Mouse (Mus musculus) thymus, adult 2 months (tissue): ENCODE results near the gene Numa1. TPM values are rescaled to one million over a fixed set of nuclear protein-coding genes. Genes with fewer than 3 reads are reported as not detected.

Experiments used
- DNase-seq: peaks from one replicate; pipeline ENCODE4 v3.0.0; 2021
- H3K27ac ChIP-seq: fragments of 200-500 bp; 2 replicates; pipeline ENCODE4 v1.5.1; 2012; ENCODE audit warnings: low read length, control low read depth; ENCODE audit not compliant: control insufficient read depth, insufficient read depth
- H3K27me3 ChIP-seq: fragments of 200-500 bp; 2 replicates; pipeline ENCODE4 v1.6.1; 2012; ENCODE audit warnings: mild to moderate bottlenecking, low read length, moderate library complexity, mixed read lengths; ENCODE audit not compliant: control insufficient read depth, insufficient read depth
- H3K36me3 ChIP-seq: fragments of 200-500 bp; 2 replicates; pipeline ENCODE4 v1.6.1; 2012; ENCODE audit warnings: mild to moderate bottlenecking, low read length, moderate library complexity; ENCODE audit not compliant: control insufficient read depth, insufficient read depth
- H3K4me1 ChIP-seq: fragments of 200-500 bp; replicated peaks from 2 replicates; pipeline ENCODE4 v1.6.1; 2012; ENCODE audit warnings: low read length; ENCODE audit not compliant: control insufficient read depth, insufficient read depth
- H3K4me3 ChIP-seq: fragments of 200-500 bp; 2 replicates; pipeline ENCODE4 v1.5.1; 2012; ENCODE audit warnings: mild to moderate bottlenecking, low read length, control low read depth, moderate library complexity; ENCODE audit not compliant: control insufficient read depth, insufficient read depth
- CTCF ChIP-seq: fragments of 200-500 bp; IDR thresholded peaks from 2 replicates; pipeline ENCODE4 v1.5.1; 2012; ENCODE audit warnings: mild to moderate bottlenecking, control low read depth, low read length, moderate library complexity, borderline replicate concordance; ENCODE audit not compliant: control insufficient read depth, poor library complexity, insufficient read depth; ENCODE audit errors: extremely low read depth
- POLR2A ChIP-seq: fragments of 200-500 bp; IDR thresholded peaks from 2 replicates; pipeline ENCODE4 v1.6.1; 2012; ENCODE audit warnings: mild to moderate bottlenecking, low read length, control low read depth, moderate library complexity; ENCODE audit not compliant: control insufficient read depth, poor library complexity, insufficient read depth; ENCODE audit errors: extremely low read depth
- WGBS: fragments of 180-500 bp; shearing (Covaris S2); methylation state at CpG from one replicate; pipeline ENCODE4 v1.1.7; 2018; 5-methylcytosine and 5-hydroxymethylcytosine counted together
- polyA plus RNA-seq: library from polyadenylated mRNA; depleted of rRNA; stranded (reverse); fragments of >200 nt; gene quantifications from 2 replicates; pipeline ENCODE4 v1.2.3, GENCODE M21; 2012

The Numa1 gene
- polyA plus RNA-seq, 1 experiment = 166 TPM

DNA sequence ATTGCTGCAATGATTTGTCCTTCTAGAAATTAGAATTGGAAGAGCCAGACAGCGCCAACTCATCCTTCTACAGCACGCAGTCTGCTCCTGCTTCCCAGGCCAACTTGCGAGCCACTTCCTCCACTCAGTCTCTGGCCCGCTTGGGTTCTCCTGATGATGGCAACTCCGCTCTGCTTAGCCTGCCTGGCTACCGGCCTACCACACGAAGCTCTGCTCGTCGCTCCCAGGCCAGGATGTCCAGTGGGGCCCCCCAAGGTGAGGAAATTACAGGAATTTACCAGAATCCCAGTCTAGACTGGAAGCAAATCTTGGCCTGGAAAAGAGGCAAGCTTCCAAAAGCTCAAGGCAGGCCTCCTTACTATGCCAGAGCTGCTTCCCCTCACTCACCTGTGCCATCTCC lies 77.9 kb downstream of the Numa1 start:
- peaks cover 99% of the 10 kb centered on the region for H3K36me3 ChIP-seq

DNA sequence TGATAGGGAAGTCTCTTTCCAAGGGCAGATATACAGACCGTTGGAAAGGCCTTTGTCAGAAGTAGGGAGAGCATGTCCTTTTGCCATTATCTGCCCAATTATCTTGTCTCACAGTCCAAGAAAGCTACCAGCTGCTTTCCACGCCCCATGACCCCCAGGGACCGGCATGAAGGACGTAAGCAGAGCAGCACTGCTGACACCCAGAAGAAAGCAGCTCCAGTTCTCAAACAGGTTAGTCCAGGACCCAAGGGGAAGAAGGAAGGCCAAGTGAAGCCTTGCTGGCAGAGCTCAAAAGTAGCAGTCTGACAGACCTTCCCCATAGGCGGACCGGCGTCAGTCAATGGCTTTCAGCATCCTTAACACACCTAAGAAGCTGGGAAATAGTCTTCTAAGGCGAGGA lies 79.5 kb downstream of the Numa1 start:
- H3K4me3 ChIP-seq = no peak overlapping the region
- no peak for DNase-seq
- TF ChIP-seq POLR2A (no peak), CTCF (no peak)
- no peak overlapping the region for H3K27ac ChIP-seq
- H3K36me3 ChIP-seq = peaks cover 83% of the 10 kb centered on the region
- no peaks in the 10 kb centered on the region for H3K4me1 ChIP-seq
- H3K27me3 ChIP-seq = no peaks in the 10 kb centered on the region
- 95% methylated on average over 8 of the region's 8 CpGs for WGBS

More for the DNA sequence above, 77.9 kb downstream of the Numa1 start:
- Histone ChIP-seq H3K4me1 (no peaks in the 10 kb centered on the region), H3K27ac (no peak overlapping the region), H3K4me3 (no peak overlapping the region), H3K27me3 (no peaks in the 10 kb centered on the region)
- no peak for TF ChIP-seq POLR2A
- TF ChIP-seq CTCF = no peak
- DNase-seq = no peak
- 96% methylated on average over 9 of the region's 9 CpGs for WGBS

DNA sequence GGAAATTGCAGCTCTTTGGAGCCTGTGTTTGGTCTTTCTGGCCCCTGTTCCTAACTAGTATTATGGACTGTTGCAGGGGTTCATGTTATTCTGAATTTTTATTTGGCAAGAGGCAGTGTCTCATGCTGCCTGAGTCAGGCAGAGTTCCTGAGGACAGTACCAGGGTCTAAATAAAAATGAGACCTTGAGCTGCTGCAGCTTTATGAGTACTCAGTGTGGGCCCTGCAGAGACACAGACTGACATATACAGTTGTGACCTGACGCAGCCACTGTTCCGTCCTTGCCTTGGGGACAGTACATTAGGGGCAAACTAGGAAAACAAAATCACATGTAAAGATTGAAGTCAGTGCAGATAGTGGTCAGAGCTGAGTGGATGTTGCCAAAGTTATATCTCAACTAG lies 81.1 kb downstream of the Numa1 start:
- Histone ChIP-seq H3K27ac (no peak overlapping the region), H3K4me1 (no peaks in the 10 kb centered on the region), H3K4me3 (no peak overlapping the region), H3K36me3 (peaks cover 71% of the 10 kb centered on the region), H3K27me3 (no peaks in the 10 kb centered on the region)
- TF ChIP-seq POLR2A (no peak), CTCF (no peak)
- WGBS = 100% methylated on average over 2 of the region's 2 CpGs
- DNase-seq = no peak

DNA sequence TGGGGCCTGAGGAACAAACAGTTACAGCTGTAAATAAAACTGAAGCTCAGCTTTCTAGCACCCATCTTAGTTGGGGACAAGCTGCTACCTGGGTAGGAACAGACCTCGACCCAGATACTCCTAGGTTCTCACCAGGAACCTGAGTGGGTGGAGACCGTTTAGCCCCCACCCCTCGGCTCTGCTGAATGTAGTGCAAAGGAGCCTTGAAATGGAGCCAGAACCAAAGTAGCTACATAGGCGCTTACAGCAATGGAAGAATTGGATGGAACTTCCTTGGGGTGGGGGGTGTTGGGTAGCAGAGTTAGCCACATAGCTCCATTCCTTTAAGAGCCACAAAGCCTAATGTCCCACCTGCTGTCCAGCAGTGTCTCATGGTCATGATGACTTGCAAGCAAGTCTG lies 83.0 kb downstream of the Numa1 start:
- Histone ChIP-seq H3K36me3 (peaks cover 53% of the 10 kb centered on the region), H3K27ac (peak overlapping the region; percentile 14; the same call in 1 of the 2 replicates), H3K27me3 (no peaks in the 10 kb centered on the region), H3K4me1 (no peaks in the 10 kb centered on the region), H3K4me3 (no peak overlapping the region)
- DNase-seq = no peak
- WGBS = 74% methylated on average over 4 of the region's 4 CpGs
- TF ChIP-seq CTCF (no peak), POLR2A (no peak)

DNA sequence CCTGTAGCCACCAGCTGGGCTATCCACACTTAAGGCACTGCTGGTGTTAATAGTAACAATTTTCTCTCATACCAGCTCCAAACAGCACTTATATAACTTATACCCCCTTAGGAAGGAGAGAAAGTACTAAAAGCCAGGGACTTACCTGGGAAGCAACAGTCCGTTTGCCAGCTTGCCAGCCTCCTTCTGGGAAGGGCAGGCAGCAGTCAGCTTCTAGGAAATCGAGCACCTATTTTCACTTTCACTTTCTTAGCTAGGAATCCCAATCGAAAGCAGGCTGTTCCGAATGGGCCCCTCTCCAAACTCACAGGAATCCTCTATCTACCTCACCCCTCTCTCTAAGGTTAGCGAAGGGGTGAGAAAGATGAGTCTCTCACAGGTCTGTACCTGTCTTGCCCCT lies 83.5 kb downstream of the Numa1 start:
- Histone ChIP-seq H3K4me3 (0 out of 2 replicates have a peak overlapping the region, but pooled peaks have one; percentile 6), H3K4me1 (no peaks in the 10 kb centered on the region), H3K27me3 (no peaks in the 10 kb centered on the region), H3K36me3 (peaks cover 53% of the 10 kb centered on the region), H3K27ac (peak overlapping the region; percentile 14)
- TF ChIP-seq POLR2A = no peak
- DNase-seq = no peak
- WGBS = 31% methylated on average over 5 of the region's 5 CpGs

DNA sequence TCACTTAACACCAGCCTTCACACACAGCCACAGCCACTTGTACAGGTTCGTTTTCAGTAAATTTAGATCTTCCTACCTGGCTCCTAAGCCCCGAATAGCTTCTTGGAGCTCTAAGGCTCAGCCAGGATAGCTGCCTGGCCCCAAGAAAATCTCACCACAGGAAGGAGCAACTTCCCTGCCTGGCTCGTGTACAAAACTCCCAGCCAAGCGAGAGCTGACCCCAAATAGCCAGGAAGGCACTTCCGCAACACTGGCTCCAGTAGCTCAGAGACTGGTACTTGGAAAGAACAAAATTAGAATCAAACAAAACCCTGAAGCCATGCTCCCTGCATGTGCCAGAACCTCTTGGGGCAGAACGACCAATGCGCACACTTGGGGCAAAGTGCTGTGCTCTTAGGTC lies 84.1 kb downstream of the Numa1 start:
- 85% methylated on average over 7 of the region's 7 CpGs for WGBS
- TF ChIP-seq POLR2A (no peak), CTCF (no peak)
- Histone ChIP-seq H3K36me3 (peaks cover 47% of the 10 kb centered on the region), H3K4me1 (no peaks in the 10 kb centered on the region), H3K4me3 (no peak overlapping the region), H3K27me3 (no peaks in the 10 kb centered on the region), H3K27ac (peak overlapping the region; percentile 4; the same call in 1 of the 2 replicates)
- no peak for DNase-seq

DNA sequence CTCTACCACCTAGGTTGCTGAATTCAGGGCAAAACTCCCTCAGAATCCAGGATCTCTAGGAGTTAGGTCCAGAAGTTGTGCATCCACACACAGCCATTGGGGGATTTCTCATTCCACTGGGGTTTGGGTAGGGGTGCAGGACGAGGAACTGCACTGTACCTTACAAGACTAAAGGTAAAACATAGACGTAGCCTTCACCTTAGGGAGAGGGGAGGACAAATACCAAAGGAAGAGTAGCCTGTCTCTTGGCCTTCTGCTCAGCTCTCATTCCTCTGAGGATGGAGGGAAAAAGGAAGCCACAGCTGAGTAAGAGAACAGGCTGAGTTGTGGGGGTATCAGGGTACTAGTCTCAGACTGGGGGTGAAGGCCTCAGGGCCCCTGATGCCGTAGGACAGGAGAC lies 84.7 kb downstream of the Numa1 start, which contains the start of gene Il18bp:
TSS of gene Il18bp (minus strand) at position 101 of the 400 bp plus-strand sequence.
- H3K4me1 ChIP-seq = no peaks in the 10 kb centered on the region
- no peak for DNase-seq
- WGBS = 95% methylated on average over 3 of the region's 3 CpGs
- H3K4me3 ChIP-seq = no peak within 1 kb of the TSS
- no peaks in the 10 kb centered on the region for H3K27me3 ChIP-seq
- H3K36me3 ChIP-seq = peaks cover 41% of the 10 kb centered on the region
- no peak for TF ChIP-seq CTCF
- no peak for TF ChIP-seq POLR2A
- H3K27ac ChIP-seq = peak within 1 kb of the TSS; percentile 4; the same call in 1 of the 2 replicates
